Mouse (Mus musculus) right cerebral cortex, postnatal 10 days (tissue): ENCODE measurements around the gene Gm28710.

Experiments
- DNase-seq, 2 experiments: peaks; one replicate each; pipeline ENCODE4 v3.0.0; 2021; ENCODE audit warnings: low spot score in 2 of 2

Gene Gm28710

DNA sequence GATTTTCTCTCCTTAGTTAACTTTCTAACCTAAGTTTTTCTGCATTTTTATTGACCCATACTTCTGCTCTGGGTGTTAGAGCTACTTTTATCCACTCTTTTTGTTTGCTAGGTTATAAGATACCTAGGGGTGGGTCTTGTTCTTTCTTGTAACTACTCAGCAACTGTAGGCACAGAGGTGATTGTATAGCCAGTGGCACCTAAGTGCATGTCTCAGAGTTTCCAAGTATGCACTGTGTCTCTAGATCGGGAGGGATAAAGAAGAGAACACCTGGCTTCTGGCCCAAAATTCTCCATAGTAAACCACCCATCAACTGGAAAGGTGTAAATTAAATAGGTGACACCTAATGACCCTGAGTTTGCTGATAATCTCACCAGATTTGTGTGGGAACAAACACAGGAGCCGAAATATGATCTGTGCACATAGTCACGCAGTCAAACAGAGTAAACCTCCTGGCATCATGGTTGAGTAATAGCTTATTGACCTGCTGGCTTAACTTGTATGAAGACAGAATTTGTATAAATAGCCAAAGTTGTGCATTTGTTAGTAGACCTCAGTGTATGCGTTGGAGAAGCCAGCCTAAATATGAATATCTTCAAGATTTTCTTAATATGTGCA is at the start of gene Gm28710:
Gene Gm28710 (plus strand): TSS at position 568 of the 618 bp plus-strand sequence.
- DNase-seq, result no peak

DNA sequence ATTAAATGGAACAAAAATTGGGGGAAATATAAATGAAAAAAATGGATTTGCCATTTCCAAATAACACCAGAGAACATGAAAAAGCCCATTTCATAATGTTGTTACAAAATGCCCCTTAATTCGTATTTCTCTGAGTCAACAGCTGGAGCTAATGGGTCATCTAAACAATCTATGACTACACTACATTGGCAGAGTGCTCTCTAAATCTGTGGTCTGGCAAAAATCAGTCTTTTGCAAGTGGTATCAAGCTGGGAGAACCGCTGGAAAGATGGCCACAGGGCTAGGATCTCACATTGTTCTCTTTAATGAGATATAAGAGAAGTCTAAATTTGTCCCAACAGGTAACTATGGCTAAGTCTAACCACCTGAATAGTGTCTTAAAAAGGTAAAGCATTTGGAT is 14.4 kb upstream of the Gm28710 start:
- no peak for DNase-seq

DNA sequence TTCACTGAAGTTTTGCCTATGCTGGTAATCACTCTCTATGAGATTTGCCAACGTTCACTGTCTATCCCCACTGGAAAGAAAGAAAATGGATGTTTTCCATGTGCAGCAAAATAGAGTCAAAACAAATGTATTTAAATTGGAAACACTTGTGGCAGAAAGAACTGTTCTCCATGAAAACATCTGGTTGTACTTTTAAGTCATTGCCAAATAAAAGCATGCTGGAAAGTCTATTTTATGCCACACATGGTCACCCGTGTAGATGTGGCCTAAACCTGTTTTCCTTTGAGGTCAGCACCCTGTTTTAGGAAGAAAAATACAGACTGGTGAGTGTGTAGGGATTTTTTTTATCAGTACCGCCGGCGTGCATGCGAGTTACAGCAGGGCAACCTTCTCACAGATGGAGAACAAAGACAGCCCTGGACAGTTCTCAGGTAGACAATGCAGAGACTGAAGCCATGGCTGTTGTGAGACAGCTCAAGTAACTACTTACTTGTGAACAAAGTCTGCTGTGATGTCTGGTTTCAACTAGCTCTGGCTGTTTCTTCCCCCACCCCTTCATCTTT is 12.9 kb upstream of the Gm28710 start:
- no peak for DNase-seq

DNA sequence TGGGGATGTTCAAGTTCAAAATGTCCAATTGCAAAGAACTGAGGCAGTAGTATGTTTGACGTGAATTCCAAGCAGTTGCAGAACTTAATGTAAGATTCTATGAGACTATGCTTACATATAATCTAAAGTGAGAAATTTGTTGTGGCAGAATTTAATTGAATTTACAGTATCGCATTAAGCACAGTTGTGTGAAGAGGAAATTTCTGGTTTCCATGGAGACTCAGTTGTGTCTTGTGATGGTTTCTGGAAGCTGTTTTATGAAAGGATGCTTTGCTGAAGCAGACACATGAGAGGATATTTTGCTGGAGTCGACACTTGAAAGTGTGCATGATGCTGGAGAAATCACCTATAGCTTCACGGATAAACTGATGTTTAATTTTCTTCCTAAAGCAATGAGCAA is 6.0 kb upstream of the Gm28710 start:
- DNase-seq, result no peak

DNA sequence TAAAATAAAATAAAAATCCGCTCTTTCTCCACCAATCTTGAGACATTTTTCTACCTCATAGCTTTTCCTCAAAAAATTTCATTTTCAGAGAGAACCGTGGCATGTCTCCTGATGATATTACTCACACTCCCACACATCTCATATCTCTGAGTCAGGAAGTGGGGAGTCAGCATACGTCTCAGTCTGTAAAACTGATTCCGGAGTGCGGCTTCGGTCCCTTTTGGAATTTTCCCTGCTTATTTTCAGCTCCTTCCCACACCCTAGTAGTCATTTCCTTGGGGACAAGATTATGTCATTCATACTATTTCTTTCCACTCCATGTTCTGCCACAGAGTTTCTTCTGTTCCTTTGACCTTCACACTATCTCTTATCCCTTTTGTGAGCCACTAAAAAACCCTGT is 3.4 kb downstream of the Gm28710 start:
- DNase-seq, result peak; percentile 20 to 26

DNA sequence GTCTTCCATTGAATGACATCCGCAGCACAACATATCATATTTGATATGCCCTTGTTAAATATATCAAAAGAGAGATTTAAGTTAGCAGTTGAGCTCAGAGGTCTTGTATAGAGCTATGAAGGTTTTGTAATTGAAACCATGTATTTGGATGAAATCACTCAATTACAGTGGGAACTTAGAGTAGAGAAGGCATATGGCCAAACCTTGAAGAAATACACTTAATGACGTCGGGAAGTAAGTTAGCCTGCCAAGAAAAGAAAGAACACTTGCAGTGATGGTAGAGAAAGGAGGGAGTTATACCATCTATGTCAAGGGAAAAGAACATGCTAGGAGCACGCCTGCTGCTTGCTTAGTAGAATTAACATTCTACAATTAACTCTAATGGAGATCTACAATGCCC is 11.1 kb downstream of the Gm28710 start:
- DNase-seq, result no peak

DNA sequence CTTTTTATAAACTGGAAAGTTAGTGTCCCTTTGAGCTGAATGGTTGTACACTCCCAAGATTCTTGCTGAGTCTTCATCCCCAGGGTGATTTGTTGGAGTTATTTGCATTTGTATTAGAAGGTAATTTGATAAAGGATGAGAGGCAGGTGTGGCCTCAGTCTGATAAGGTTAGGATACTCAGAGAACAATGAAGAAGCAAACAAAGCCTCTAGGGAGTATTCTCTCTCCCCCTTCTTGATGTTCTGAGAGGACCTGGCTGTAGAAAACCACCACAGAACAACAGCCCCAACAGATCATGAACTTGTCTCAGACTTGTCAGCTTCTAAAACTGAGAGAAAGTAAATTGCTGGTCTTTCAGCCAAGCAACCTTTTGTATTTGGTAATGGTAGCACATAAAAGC is 47.4 kb downstream of the Gm28710 start:
- no peak for DNase-seq

DNA sequence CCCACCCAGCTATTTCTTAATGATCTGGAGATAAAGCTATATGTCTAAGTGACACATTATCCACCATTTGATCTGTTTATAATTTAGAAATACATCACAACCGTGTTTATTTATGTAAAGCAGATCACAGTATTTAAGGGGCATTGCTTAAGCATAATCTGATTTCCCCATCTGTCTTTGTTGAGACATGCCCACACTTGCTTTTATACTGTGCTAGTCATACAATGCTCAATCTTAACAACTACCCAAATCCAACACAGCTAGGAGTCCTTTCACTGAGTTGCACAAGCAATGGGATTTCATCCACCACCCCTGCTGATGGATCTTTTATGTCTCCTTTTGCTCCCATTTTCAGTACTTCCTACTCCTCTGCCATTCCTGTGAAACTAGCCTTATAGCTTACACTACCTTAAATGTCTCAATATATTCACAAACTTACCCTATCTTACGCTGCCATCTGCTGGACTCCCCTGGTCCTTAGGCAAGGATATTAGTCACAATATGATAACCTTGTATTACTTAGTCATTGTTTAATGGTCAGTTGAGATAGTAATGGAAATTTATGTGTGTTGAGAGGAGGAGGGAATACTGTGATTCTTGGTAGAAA is 77.8 kb downstream of the Gm28710 start:
- DNase-seq, result peak; percentile 57 to 72

DNA sequence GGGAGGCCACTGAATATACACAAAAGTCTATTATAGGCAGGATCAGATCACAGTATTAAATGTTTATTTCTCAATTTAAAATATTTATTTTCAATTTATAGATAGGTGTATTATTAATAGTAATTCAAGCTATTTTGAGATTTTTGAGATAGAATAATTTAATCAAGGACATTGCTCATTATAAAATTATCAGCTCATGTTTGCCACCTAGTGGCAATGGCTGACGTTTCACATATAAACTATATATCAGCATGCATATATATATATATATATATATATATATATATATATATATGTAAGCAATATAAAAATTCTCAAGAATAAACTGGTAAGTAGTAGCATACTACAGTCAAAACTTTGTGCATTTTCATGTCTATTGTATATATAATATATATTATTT is 102.6 kb downstream of the Gm28710 start:
- no peak for DNase-seq

DNA sequence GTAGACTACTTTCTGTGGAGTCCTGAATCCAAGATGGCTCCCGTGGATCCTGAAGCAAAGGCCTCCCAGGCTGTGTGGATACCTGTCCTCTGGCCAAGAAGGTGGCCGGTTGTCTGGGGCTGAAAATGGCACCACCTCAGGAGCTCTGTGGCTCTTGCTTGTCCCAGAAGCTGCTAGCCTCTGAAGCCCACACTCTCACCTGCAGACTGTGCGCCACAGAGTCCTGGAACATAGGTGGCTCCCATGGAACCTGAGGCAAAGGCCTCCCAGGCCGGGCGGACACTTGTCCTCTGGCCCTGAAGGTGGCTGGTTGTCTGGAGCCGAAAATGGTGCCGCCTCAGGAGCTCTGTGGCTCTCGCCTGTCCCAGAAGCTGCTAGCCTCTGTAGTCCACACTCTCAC is 128.2 kb downstream of the Gm28710 start:
- no peak for DNase-seq

DNA sequence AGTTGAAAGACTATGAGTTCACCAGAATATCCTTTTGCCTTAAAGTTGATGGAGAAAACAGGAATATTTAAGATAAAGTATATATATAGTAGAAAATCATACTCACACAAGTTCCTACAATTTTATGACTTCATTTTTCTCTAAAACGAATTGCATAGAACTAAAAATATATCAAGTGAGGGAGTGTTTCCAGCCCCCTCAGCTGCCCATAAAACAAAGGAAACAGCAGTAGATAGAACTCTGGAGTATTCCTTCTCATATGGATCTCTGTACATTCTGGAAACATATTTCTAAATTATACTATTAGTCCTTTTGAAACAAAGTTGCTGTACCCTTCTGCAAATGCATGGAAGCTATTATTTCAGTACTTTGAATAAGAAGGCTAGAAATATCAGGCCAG is 130.9 kb downstream of the Gm28710 start:
- DNase-seq, result no peak
